8 mouse cellular contexts compared by ENCODE assay signal in genomic region chr3:116712436-116712881, GRCm38 (mm10). TPM values are rescaled to one million over a fixed set of nuclear protein-coding genes. Genes with fewer than 3 reads are reported as not detected.
A peak's percentile ranks its signal among the peaks of the same experiment; 100 is the strongest.
DNase-seq lines count a peak whose midpoint lies in the region; ATAC-seq and TF ChIP-seq lines count a peak whose summit lies in the region.

Gene Slc35a3 (minus strand): TSS chr3:116712831.

- intact Hi-C loops in left cerebral cortex, postnatal 36 days (cut with DNase I) = loop anchor here (5.0 kb wide), 1 partner anchor 50 kb away; the partner anchor contains the start of gene Mfsd14a

- no peaks in the 10 kb centered on the region for H3K4me1 ChIP-seq in ES-E14 (ENCODE audit: control insufficient read depth in 2 of 2, insufficient read depth in 2 of 2, low read length in 2 of 2, poor library complexity in 1 of 2)
- peaks cover 10% of the 10 kb centered on the region for H3K4me1 ChIP-seq in embryonic facial prominence, embryonic 14.5 days (ENCODE audit: control insufficient read depth, insufficient read depth, low read length)
- H3K4me1 ChIP-seq in hindbrain, embryonic 10.5 days (replicated peaks) = peaks cover 10% of the 10 kb centered on the region
- peaks cover 9% of the 10 kb centered on the region for H3K4me1 ChIP-seq in neural tube, embryonic 12.5 days

- no peaks in the 10 kb centered on the region for H3K9me3 ChIP-seq in ES-E14 (ENCODE audit: control insufficient read depth, insufficient read depth, low read depth, low read length)
- no peaks in the 10 kb centered on the region for H3K9me3 ChIP-seq in embryonic facial prominence, embryonic 14.5 days (ENCODE audit: control insufficient read depth, low read length)
- H3K9me3 ChIP-seq in hindbrain, embryonic 10.5 days = no peaks in the 10 kb centered on the region
- H3K9me3 ChIP-seq in neural tube, embryonic 12.5 days = no peaks in the 10 kb centered on the region

- peak within 1 kb of the TSS; percentile 96 to 97 for H3K4me3 ChIP-seq in ES-E14 (ENCODE audit: insufficient read depth in 1 of 2, low read depth in 1 of 2, low read length in 2 of 2, poor library complexity in 1 of 2, severe bottlenecking in 1 of 2)
- H3K4me3 ChIP-seq in embryonic facial prominence, embryonic 14.5 days (ENCODE audit: low read depth, low read length) = peak within 1 kb of the TSS; percentile 96
- H3K4me3 ChIP-seq in hindbrain, embryonic 10.5 days = peak within 1 kb of the TSS; percentile 91
- H3K4me3 ChIP-seq in neural tube, embryonic 12.5 days = peak within 1 kb of the TSS; percentile 83

- peak within 1 kb of the TSS; percentile 93 for H3K9ac ChIP-seq in ES-E14 (ENCODE audit: insufficient read depth, low read depth, low read length, poor library complexity, severe bottlenecking)
- peak within 1 kb of the TSS; percentile 97 for H3K9ac ChIP-seq in embryonic facial prominence, embryonic 14.5 days (ENCODE audit: low read depth, low read length)
- peak within 1 kb of the TSS; percentile 86 for H3K9ac ChIP-seq in neural tube, embryonic 12.5 days

- peak within 1 kb of the TSS; percentile 82 for H3K4me2 ChIP-seq in embryonic facial prominence, embryonic 14.5 days (ENCODE audit: low read depth, low read length)
- H3K4me2 ChIP-seq in neural tube, embryonic 12.5 days (replicated peaks) = peak within 1 kb of the TSS; percentile 78

- in situ Hi-C loops in ES-E14 (cut with MboI; ENCODE audit: low sequenced_read_pairs in 2 of 2, unreplicated experiment in 2 of 2) = no loop called here

- no peaks in the 10 kb centered on the region for H3K27me3 ChIP-seq in embryonic facial prominence, embryonic 14.5 days (replicated peaks; ENCODE audit: control insufficient read depth, insufficient read depth, low read length)
- peaks cover 13% of the 10 kb centered on the region for H3K27me3 ChIP-seq in hindbrain, embryonic 10.5 days (ENCODE audit: insufficient read depth, poor library complexity, severe bottlenecking)
- H3K27me3 ChIP-seq in neural tube, embryonic 12.5 days (replicated peaks) = peaks cover 4% of the 10 kb centered on the region

- no peaks in the 10 kb centered on the region for H3K36me3 ChIP-seq in ES-E14 (ENCODE audit: control insufficient read depth, insufficient read depth, low read length, poor library complexity, severe bottlenecking)
- no peaks in the 10 kb centered on the region for H3K36me3 ChIP-seq in embryonic facial prominence, embryonic 14.5 days (ENCODE audit: control insufficient read depth, insufficient read depth, low read length)
- no peaks in the 10 kb centered on the region for H3K36me3 ChIP-seq in hindbrain, embryonic 10.5 days
- H3K36me3 ChIP-seq in neural tube, embryonic 12.5 days = no peaks in the 10 kb centered on the region

- under 1% methylated on average over 8 of the region's 8 CpGs for WGBS in embryonic facial prominence, embryonic 14.5 days
- WGBS in hindbrain, embryonic 10.5 days = 5% methylated on average over 8 of the region's 8 CpGs
- WGBS in neural tube, embryonic 12.5 days = 5% methylated on average over 8 of the region's 8 CpGs

- peak; percentile 31; the same call in 1 of the 2 replicates for ATAC-seq in embryonic facial prominence, embryonic 14.5 days (ENCODE audit: low read depth)
- ATAC-seq in neural tube, embryonic 12.5 days (ENCODE audit: low FRiP score, low read depth) = peak; percentile 35; the same call in 1 of the 2 replicates

- no peak for DNase-seq in gastrocnemius, postnatal 4 days (ENCODE audit: low spot score in 2 of 2)
- no peak for DNase-seq in gastrocnemius, adult 18-20 months (ENCODE audit: low spot score)
- no peak for DNase-seq in ES-E14 (ENCODE audit: low read depth, low spot score)
- DNase-seq in embryonic facial prominence, embryonic 14.5 days (ENCODE audit: low spot score) = peak; percentile 9
- no peak for DNase-seq in hindbrain, embryonic 10.5 days (ENCODE audit: low spot score)
- no peak for DNase-seq in left cerebral cortex, postnatal 36 days (ENCODE audit: low spot score in 2 of 2)
- no peak for DNase-seq in spleen, postnatal 10 days (ENCODE audit: low spot score in 2 of 2)

- H3K27ac ChIP-seq in ES-E14 (ENCODE audit: insufficient read depth, low read depth, low read length, poor library complexity, severe bottlenecking) = 0 out of 2 replicates have a peak within 1 kb of the TSS, but pooled peaks have one; percentile 9
- H3K27ac ChIP-seq in embryonic facial prominence, embryonic 14.5 days (replicated peaks; ENCODE audit: low read depth, low read length) = peak within 1 kb of the TSS; percentile 71
- H3K27ac ChIP-seq in hindbrain, embryonic 10.5 days = peak within 1 kb of the TSS; percentile 94
- peak within 1 kb of the TSS; percentile 46; the same call in 1 of the 2 replicates for H3K27ac ChIP-seq in neural tube, embryonic 12.5 days

TF ChIP-seq in ES-E14, 5 proteins besides CTCF, POLR2A, EP300 and RAD21:
- TF ChIP-seq CHD2 (IDR thresholded peaks at IDR 0.05; ENCODE audit: low read depth, low read length) = no peak
- TF ChIP-seq HCFC1 (IDR thresholded peaks at IDR 0.05; ENCODE audit: borderline replicate concordance, insufficient read depth, low read length) = no peak
- TF ChIP-seq ZC3H11A (IDR thresholded peaks at IDR 0.05; ENCODE audit: borderline replicate concordance, low read depth, low read length) = no peak
- no peak for TF ChIP-seq ZNF384 (IDR thresholded peaks at IDR 0.05; ENCODE audit: low read depth, low read length)
- no peak for TF ChIP-seq MAFK (IDR thresholded peaks at IDR 0.05; ENCODE audit: insufficient read depth, low read depth, low read length)

RNA-seq across cellular contexts. Expression of gene Slc35a3, which starts in this region (rescaled TPM):
- total RNA-seq in gastrocnemius, postnatal 4 days (2021) = 10 to 100 TPM; 12.6 to 15.6 TPM
- 1 to 10 TPM; 6.2 to 6.5 TPM for total RNA-seq in gastrocnemius, adult 18-20 months (2021)
- 20.1 and 20.3 TPM in 2 replicates for total RNA-seq in ES-E14 (2012; rRNA removed)
- 9.4 and 9.8 TPM in 2 replicates for polyA plus RNA-seq in embryonic facial prominence, embryonic 14.5 days (2014; fragmentation: Nextera tagmentation; extraction: Ambion mirVana)
- polyA plus RNA-seq in hindbrain, embryonic 10.5 days (2016; fragmentation: Nextera tagmentation; extraction: Ambion mirVana) = 5.7 and 7.8 TPM in 2 replicates
- total RNA-seq in left cerebral cortex, postnatal 36 days (2021) = 10 to 100 TPM; 12.9 to 13.5 TPM
- 9.1 TPM in 2 replicates for polyA plus RNA-seq in neural tube, embryonic 12.5 days (2016; fragmentation: Nextera tagmentation; extraction: Ambion mirVana)

Comparison
In these comparisons a context has a peak if more than half of its experiments do, and no peak if none do; other contexts are left out.
1. H3K27ac ChIP-seq: peak in every context shown above with its lines; median percentile 94 in hindbrain, embryonic 10.5 days; 71 in embryonic facial prominence, embryonic 14.5 days; 46 in neural tube, embryonic 12.5 days; 9 in ES-E14.